Mouse (Mus musculus): Measurements from ENCODE around the gene Pam.

The Pam gene

DNA sequence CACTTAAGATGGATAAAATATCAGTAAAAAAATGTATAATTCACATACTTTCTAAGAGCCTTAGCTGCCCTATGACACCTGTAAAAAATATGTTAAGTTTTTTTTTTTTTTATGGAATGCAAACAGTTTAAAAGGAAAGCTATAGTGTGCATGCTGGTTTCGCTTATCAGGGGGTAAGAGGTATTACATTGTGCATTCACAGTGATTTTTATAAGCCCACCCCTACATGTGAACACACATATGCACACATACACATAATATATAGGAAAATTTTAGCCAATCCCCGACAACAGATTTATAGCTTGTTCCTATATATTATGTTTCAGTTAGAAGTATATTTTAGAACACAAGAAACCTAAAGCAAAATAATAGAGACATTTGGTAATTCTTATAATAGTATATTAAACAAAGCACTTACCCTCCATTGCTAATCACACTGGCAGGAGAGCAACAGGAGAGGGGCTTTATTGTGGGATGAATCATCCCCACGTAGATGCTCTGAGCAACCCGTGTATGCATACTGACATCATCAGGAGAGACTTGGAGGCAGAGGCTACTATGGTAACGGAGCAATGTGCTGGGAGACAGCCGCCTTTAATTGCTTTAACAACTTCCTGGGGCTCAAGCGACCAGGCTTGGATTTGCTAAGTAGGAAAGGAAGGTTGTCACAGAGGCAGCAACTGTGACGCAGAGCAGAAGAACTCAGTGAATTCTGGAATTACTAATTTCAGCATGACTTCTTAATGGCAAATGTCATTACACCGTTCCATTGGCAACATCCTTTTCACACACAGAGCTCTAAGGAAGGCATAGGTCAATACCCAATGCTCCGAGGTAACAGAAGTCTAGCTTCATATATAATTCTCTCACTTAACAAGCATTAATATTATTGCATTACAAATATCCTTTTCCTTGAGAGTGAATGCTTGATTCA is 47.9 kb downstream of the Pam start:
- DNase-seq (ENCODE audit: inconsistent age in 2 of 2, low spot score in 1 of 2) = peak; percentile 31 to 64

- DNase-seq (ENCODE audit: inconsistent age in 2 of 2, low spot score in 1 of 2) = no peak
Measured at GRCm38 (mm10) chr1:98042425-98042824, 53.0 kb downstream of the Pam start.

GRCm38 (mm10) chr1:98038252-98038651 is 57.2 kb downstream of the Pam start:
- peak; percentile 41 to 78 for DNase-seq (ENCODE audit: inconsistent age in 2 of 2, low spot score in 1 of 2)

DNA sequence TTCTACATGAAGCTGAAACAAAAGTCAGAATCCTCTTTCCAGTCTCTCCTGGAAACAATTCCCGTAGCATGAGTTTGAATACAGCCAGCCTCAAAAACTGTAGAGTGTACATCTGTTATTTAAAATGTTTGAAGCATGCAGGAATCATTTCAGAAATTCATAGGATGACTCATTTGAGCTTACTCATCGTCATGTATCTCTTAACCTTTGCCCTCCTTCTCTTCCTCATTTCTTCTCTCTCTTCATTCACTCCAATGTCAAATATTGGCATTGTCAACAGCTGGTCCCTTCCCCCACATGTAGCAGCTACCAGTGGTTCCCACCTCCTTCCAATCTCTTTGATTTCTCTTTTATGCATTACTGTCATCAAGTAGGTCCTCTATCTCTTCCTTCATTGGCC is 59.7 kb downstream of the Pam start:
- peak in 1 of 2 experiments; percentile 52 for DNase-seq (ENCODE audit: inconsistent age in 2 of 2, low spot score in 1 of 2)

- peak in 1 of 2 experiments; percentile 22 for DNase-seq (ENCODE audit: inconsistent age in 2 of 2, low spot score in 1 of 2)
Measured at GRCm38 (mm10) chr1:98031802-98032201, 63.6 kb downstream of the Pam start.

DNA sequence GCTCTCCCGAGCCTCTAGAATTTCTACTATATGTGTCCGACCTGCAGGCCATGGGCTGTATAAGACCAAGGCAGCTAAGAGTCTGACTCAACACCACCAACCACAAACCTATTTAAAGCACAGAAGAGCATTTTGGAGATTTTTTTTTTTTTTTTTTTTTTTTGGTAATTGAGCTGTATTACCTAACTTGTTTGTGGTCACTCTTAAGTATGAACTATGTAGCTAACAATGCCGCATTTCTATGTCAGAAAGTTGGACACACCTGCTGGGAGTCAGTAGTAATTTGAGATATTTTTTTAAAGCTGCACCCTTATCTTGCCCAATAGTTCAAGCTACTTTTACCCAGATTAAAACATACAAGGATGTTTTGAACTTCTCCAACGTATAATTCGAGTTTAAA is 66.4 kb downstream of the Pam start:
- DNase-seq (ENCODE audit: inconsistent age in 2 of 2, low spot score in 1 of 2) = no peak

DNA sequence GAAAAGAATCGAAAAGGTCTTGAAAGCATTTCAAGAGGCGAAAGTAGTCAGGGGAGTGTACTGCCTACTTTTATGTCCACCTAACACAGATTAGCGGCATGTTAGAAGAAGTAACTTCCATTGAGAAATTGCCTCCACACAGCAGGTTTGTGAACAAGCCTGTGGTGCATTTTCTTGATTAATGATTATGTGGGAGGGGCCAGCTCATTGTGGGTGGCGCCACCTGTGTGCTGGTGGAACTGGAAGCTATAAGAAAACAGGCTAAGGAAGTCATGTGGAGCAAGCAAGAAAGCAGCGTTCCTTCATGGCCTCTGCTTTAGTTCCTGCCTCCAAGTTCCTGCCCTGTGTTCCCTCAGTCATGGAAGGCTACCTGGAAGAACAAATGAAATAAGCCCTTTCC is 67.0 kb downstream of the Pam start:
- DNase-seq (ENCODE audit: inconsistent age in 2 of 2, low spot score in 1 of 2) = no peak

GRCm38 (mm10) chr1:98027959-98028358 is 67.5 kb downstream of the Pam start:
- no peak for DNase-seq (ENCODE audit: inconsistent age in 2 of 2, low spot score in 1 of 2)

DNA sequence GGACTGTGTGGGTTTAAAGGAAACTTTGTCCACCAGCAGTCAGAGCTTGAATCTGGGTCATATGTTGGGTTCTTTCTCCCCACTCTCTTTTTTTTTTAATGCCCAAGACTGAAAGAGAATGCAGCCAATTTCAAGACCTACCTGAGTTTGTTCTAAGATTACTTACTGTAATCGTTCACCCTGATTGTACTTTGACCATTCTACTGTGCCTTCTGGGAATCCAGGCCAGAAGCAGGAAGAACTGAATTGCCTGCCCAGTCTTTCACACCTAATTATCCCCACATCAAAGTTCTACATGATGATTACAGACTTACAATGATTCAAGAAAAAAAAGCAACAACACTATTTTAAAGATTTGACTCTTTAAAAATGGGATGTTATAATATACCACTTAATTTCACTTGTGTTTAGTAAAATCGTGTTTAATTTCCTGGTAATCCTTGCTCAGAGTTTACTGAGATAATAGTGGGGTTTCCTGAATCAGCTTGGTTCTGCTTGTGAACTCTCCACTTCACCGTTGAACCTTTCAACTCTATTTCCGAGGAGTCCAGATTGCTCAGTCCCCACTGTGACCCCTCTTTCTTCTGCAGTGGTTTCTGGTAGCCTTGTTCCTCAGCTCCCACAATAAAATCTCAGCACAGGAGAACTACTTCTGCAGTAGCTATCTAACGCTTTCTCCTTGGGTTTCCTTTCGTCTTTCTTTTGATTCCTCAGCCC is 69.4 kb downstream of the Pam start:
- no peak for DNase-seq (ENCODE audit: inconsistent age in 2 of 2, low spot score in 1 of 2)

DNA sequence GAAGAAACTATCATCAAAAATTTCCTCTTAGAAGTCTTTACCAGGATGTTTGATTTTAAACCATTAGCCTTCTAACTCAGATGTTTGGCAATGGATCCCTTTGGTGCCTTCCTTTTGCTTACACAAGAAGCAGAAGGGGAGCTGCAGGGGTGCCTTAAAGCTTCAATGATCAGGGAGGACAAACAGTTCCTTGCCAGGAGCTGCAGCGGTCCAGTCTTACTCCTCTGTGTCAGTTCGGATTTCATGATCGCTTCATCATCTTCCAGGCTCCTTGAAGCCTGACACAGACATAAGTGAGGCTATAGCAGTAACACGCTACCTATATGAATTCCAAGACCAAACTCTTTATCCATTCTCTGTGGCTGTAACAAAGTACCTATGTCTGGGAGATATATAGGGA is 71.6 kb downstream of the Pam start:
- DNase-seq (ENCODE audit: inconsistent age in 2 of 2, low spot score in 1 of 2) = no peak

DNA sequence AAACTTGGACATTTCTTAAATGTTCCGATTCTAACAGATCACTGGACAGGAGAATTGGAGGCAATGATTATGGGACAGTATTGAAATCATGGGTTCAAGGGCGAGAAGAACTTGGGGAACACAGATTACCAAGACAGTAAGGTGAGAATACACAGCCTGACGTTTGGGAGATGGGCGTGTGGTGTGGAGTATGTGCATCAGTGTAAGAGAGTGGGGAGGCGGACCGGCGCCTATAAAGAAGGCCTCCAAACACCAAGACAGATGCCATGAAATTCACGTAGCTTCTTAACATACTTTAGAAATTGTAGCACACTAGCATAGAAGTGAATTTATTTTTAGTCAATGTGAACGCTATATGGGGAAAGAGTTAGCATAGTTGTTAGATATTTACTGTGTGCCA is 76.5 kb downstream of the Pam start:
- no peak for DNase-seq (ENCODE audit: inconsistent age in 2 of 2, low spot score in 1 of 2)

DNA sequence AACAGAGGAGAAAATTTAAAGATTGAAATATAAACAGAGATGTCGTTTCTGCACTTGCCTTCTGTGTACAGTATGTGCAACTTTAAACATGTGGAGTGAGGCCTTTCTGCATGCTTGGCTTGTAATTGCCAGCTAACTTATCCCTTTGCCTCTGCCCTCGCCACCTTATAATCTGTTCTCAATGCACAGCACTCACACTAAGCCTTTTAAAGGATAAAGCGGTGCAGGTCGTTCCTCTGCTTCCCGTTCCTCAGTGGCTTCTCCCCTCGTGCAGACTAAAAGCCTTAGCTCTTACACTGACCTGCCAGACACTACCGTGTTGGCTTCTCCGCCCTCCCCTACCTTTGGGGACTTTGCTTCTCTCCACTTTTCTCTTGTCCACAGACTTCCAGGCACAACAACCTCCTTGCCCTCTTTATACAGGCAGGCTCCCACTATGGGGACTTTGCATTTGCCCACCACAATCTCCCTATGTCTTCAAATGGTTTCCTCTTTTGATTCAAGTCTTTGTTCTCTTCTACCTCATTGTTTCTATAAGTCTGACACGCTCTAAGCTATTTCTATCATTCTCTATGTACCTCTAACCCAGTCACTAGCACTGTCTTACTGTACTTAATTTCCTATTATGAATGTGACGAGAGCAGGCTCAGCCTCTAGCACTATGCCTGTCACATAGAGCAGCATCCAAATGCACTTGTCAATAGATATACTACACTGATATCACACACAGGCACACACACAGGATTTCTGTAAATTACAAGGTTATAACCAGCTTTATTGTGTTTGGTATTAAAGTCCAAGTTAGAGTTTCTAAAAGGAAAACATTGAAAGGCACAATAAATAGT is 79.2 kb downstream of the Pam start:
- no peak for DNase-seq (ENCODE audit: inconsistent age in 2 of 2, low spot score in 1 of 2)

- no peak for DNase-seq (ENCODE audit: inconsistent age in 2 of 2, low spot score in 1 of 2)
Measured at GRCm38 (mm10) chr1:98015564-98015963, 79.9 kb downstream of the Pam start.

DNA sequence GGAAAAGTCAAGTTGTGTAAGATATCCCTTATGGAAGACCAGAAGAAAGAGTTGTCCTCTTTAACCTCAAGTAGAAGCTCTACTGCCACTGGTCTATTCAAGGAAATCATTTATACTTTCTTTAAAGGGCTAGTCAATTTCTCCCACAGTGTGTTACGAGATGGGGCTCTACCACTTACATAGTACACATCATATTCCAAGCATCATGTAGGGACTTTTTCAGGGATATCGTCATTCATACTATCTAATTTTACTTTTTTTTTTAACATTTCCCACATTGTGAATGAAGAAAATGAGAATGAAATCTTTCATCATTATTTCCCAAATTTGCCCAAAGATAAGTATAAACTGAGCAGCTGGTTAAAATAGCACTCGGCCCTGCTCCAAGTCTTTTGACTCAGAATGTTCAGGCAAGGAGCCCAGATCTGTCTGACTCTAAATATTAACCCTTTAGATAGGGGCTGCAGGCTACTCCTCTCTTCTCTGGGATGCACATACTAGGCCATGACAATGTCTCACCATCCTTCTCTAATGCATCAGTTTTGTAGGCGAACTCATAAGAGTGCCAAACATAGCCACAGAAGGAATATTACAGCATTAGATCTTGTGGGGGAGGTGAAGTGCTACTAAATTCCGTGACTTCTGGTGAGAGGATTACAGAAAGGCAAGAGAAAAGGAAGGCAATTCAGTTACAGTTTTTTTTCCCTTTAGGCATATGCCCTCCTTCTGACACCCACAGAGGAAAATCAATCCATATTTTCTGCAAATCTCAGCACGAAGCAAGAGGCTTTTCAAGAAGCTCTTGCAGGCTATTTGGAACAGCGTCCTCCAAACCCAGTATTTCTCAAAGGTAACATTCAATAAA is 92.7 kb downstream of the Pam start:
- DNase-seq (ENCODE audit: inconsistent age in 2 of 2, low spot score in 1 of 2) = peak; percentile 77 to 92

DNA sequence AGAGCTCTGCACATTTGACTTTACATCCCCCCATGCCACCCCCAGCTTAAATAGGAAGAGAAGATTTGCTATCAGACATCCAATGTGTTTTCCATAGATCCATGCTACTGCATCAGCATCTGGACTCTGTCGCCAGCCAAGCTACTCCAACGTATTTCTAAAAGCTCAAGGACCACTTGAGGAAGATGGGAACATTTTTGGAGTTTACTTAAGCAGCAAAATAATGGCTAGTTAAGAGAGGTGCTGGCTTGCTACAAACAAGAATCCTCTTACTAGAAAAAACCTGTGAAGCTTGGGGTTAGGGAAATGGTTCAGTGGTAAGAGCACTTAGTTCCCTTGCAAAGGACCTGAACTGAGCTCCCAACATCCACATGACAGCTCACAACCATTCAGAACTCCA is 96.0 kb downstream of the Pam start:
- no peak for DNase-seq (ENCODE audit: inconsistent age in 2 of 2, low spot score in 1 of 2)

DNA sequence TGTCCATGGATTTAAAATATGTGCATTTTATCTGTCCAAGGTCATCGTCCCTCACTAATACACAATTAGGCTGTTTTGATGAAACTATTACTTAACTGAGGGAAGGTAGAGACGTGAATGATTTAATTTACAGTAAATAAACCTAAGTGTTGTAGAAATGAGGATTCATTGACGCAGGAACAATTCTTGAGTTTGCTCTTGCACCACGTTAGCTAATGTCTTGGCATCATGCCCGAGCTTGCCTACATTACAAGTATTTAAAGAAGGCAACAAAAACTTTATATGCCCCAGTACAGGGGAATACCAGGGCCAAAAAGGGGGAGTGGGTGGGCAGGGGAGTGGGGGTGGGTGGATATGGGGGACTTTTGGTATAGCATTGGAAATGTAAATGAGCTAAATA is 96.5 kb downstream of the Pam start:
- DNase-seq (ENCODE audit: inconsistent age in 2 of 2, low spot score in 1 of 2) = peak; percentile 32 to 81

- no peak for DNase-seq (ENCODE audit: inconsistent age in 2 of 2, low spot score in 1 of 2)
Measured at GRCm38 (mm10) chr1:97997088-97997487, 98.4 kb downstream of the Pam start.

GRCm38 (mm10) chr1:97991976-97992375 is 103.5 kb downstream of the Pam start:
- no peak for DNase-seq (ENCODE audit: inconsistent age in 2 of 2, low spot score in 1 of 2)

GRCm38 (mm10) chr1:97983189-97983588 is 112.3 kb downstream of the Pam start:
- DNase-seq (ENCODE audit: inconsistent age in 2 of 2, low spot score in 1 of 2) = peak; percentile 79 to 87

GRCm38 (mm10) chr1:97979422-97979821 is 116.0 kb downstream of the Pam start:
- peak in 1 of 2 experiments; percentile 65 for DNase-seq (ENCODE audit: inconsistent age in 2 of 2, low spot score in 1 of 2)
